Comparison of ENCODE assay signal across 9 mouse cellular contexts in the genomic region with DNA sequence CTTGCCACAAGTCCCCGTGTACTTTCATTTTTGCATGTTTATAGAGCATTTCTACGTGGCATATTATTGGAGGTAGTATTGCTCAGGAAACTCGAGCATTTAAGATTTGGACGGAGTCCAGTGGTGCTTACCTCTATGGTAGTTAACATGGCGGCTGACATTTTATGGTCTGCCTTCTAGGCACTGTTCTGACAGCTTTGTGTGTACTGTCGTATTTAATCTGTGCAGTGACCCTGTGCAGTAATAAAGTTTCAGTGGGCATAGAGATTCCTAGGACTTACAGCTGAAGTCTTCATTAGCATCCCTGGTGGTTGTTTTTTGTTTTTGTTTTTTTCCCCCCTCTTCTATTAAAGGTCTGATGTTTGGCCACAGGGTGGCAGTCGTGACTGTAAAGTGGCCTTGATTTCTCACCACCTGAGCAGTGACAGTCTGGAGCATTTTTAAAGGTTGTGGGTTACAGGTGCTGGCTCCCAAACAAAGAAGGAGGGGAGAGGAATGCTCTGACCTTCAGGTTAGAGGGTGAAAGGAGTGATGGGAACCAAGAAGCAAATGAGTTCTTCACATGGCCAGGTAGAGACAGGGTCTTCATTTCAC.
DNase-seq lines count a peak whose midpoint lies in the region; ATAC-seq and TF ChIP-seq lines count a peak whose summit lies in the region.
"Had no signal": no experiment of that assay in that cellular context is flagged by ENCODE, and none has a peak within 500 bp of the region (broad histone marks: within the 10 kb centered on the region; RNA-seq: fewer than 3 reads in every experiment).

No protein-coding gene starts in this region.

- POLR2A ChIA-PET in Patski (lab: Charles Lee), result no interaction called here

- no peak overlapping the region for H3K27ac ChIP-seq in liver, postnatal 0 days (ENCODE audit: low read depth)
- no peak overlapping the region for H3K27ac ChIP-seq in midbrain, embryonic 15.5 days

- no peaks in the 10 kb centered on the region for H3K36me3 ChIP-seq in liver, postnatal 0 days (replicated peaks; ENCODE audit: insufficient read depth, low read length)
- H3K36me3 ChIP-seq in midbrain, embryonic 15.5 days (replicated peaks), result no peaks in the 10 kb centered on the region

- H3K27me3 ChIP-seq in liver, postnatal 0 days (ENCODE audit: insufficient read depth, low read length), result no peaks in the 10 kb centered on the region
- H3K27me3 ChIP-seq in Patski, result peaks cover 11% of the 10 kb centered on the region
- no peaks in the 10 kb centered on the region for H3K27me3 ChIP-seq in midbrain, embryonic 15.5 days (replicated peaks)

- H3K4me1 ChIP-seq in liver, postnatal 0 days (ENCODE audit: insufficient read depth), result no peaks in the 10 kb centered on the region
- peaks cover 3% of the 10 kb centered on the region; the same call in 1 of the 2 replicates for H3K4me1 ChIP-seq in midbrain, embryonic 15.5 days

- in situ Hi-C loops in Patski (cut with MboI; ENCODE audit: low pct_unique_long_range_greater_than_20kb), result loop anchor here (5.0 kb wide), 2 partner anchors 227 to 282 kb away; no protein-coding TSS in a partner anchor

- no peaks in the 10 kb centered on the region for H3K9me3 ChIP-seq in liver, postnatal 0 days (ENCODE audit: low read length)
- no peaks in the 10 kb centered on the region for H3K9me3 ChIP-seq in midbrain, embryonic 15.5 days

- TF ChIP-seq CTCF in liver, postnatal 0 days (IDR thresholded peaks at IDR 0.05; ENCODE audit: low read depth), result peak; percentile 78
- peak; percentile 82 for TF ChIP-seq CTCF in Patski (IDR thresholded peaks at IDR 0.05)

- WGBS in liver, postnatal 0 days (ENCODE audit: insufficient replicate concordance), result 48% methylated on average over 7 of the region's 7 CpGs
- 50% methylated on average over 7 of the region's 7 CpGs for WGBS in midbrain, embryonic 15.5 days

- DNase-seq in liver, postnatal 0 days, result peak; percentile 64
- no peak for DNase-seq in liver
- DNase-seq in Patski (ENCODE audit: low read depth, low spot score), result no peak
- peak; percentile 84 to 89 for DNase-seq in cerebellum, postnatal 14 days
- DNase-seq in gastrocnemius, postnatal 10 days, result peak; percentile 66
- DNase-seq in layer of hippocampus, postnatal 14 days (ENCODE audit: low spot score in 2 of 2), result peak; percentile 55 to 58
- DNase-seq in thymus, postnatal 36 days, result peak; percentile 54

- CTCF ChIA-PET in Patski (lab: Charles Lee), result interaction anchor here (1.3 to 6.9 kb wide), 9 partner anchors 11 to 308 kb away, joined by 3 to 44 read pairs (median 6); no protein-coding TSS in a partner anchor

- no peak overlapping the region for H3K4me3 ChIP-seq in liver, postnatal 0 days (ENCODE audit: low read depth, low read length)
- H3K4me3 ChIP-seq in midbrain, embryonic 15.5 days, result no peak overlapping the region
- H3K4me3 ChIP-seq: erythroblast, embryonic 14.5 days had no signal

- TF ChIP-seq EP300 in liver, postnatal 0 days (IDR thresholded peaks at IDR 0.05; ENCODE audit: low read depth), result no peak

- ATAC-seq in liver, postnatal 0 days, result no peak
- no peak for ATAC-seq in Patski
- ATAC-seq in midbrain, embryonic 15.5 days (replicated peaks), result peak; percentile 62; the same call in 1 of the 2 replicates

- no peak overlapping the region for H3K9ac ChIP-seq in liver, postnatal 0 days (replicated peaks)
- no peak overlapping the region for H3K9ac ChIP-seq in midbrain, embryonic 15.5 days

- no peak overlapping the region for H3K4me2 ChIP-seq in liver, postnatal 0 days (ENCODE audit: low read depth, low read length)
- no peak overlapping the region for H3K4me2 ChIP-seq in midbrain, embryonic 15.5 days

Comparison
In these comparisons a context has a peak if more than half of its experiments do, and no peak if none do; other contexts are left out.
1. DNase-seq: peak in liver, postnatal 0 days (single experiment), cerebellum, postnatal 14 days (2 of 2), gastrocnemius, postnatal 10 days (single experiment), layer of hippocampus, postnatal 14 days (2 of 2) and thymus, postnatal 36 days (2 of 2); none in liver (single experiment) and Patski (single experiment).